Comparison of ENCODE assay signal across 30 mouse cellular contexts in genomic region chr3:123288856-123289570, GRCm38 (mm10). TPM values are rescaled to one million over a fixed set of nuclear protein-coding genes. Genes with fewer than 3 reads are reported as not detected.
DNase-seq lines count a peak whose midpoint lies in the region; ATAC-seq and TF ChIP-seq lines count a peak whose summit lies in the region.
"Had no signal": no experiment of that assay in that cellular context is flagged by ENCODE, and none has a peak within 500 bp of the region (broad histone marks: within the 10 kb centered on the region; RNA-seq: fewer than 3 reads in every experiment).

No protein-coding gene starts in this region.

- no peaks in the 10 kb centered on the region for H3K9me3 ChIP-seq in liver, embryonic 16.5 days (replicated peaks; ENCODE audit: control insufficient read depth, low read length)
- H3K9me3 ChIP-seq in liver, embryonic 11.5 days (ENCODE audit: control insufficient read depth, low read length), result no peaks in the 10 kb centered on the region
- H3K9me3 ChIP-seq in intestine, postnatal 0 days (ENCODE audit: control insufficient read depth), result no peaks in the 10 kb centered on the region
- H3K9me3 ChIP-seq: embryonic facial prominence, embryonic 13.5 days; forebrain, embryonic 10.5 days; heart, embryonic 13.5 days; limb, embryonic 12.5 days; neural tube, embryonic 12.5 days had no signal

- 43% methylated on average over 9 of the region's 9 CpGs for WGBS in liver, embryonic 16.5 days (ENCODE audit: insufficient replicate concordance)
- WGBS in liver, embryonic 11.5 days, result 56% methylated on average over 9 of the region's 9 CpGs
- 30% methylated on average over 9 of the region's 9 CpGs for WGBS in intestine, postnatal 0 days

- no peaks in the 10 kb centered on the region for H3K36me3 ChIP-seq in liver, embryonic 16.5 days (ENCODE audit: control insufficient read depth, insufficient read depth)
- H3K36me3 ChIP-seq in liver, embryonic 11.5 days (ENCODE audit: control insufficient read depth, insufficient read depth, low read length), result peaks cover 5% of the 10 kb centered on the region; the same call in 1 of the 2 replicates
- peaks cover 12% of the 10 kb centered on the region for H3K36me3 ChIP-seq in intestine, postnatal 0 days (ENCODE audit: control insufficient read depth, insufficient read depth)
- H3K36me3 ChIP-seq: neural tube, embryonic 12.5 days had no signal

- peak; percentile 53; the same call in 1 of the 2 replicates for ATAC-seq in liver, embryonic 16.5 days (ENCODE audit: low read depth)
- ATAC-seq in liver, embryonic 11.5 days (replicated peaks; ENCODE audit: low FRiP score), result no peak
- peak; percentile 63 for ATAC-seq in intestine, postnatal 0 days
- ATAC-seq: forebrain, embryonic 16.5 days; hindbrain, embryonic 16.5 days; midbrain, embryonic 16.5 days; Patski had no signal

- no peak overlapping the region for H3K27ac ChIP-seq in liver, embryonic 16.5 days (ENCODE audit: low read length)
- no peak overlapping the region for H3K27ac ChIP-seq in liver, embryonic 11.5 days (ENCODE audit: low read depth, low read length)
- 0 out of 2 replicates have a peak overlapping the region, but pooled peaks have one; percentile 31 for H3K27ac ChIP-seq in intestine, postnatal 0 days (ENCODE audit: low read depth, low read length)
- H3K27ac ChIP-seq: embryonic facial prominence, embryonic 13.5 days; forebrain, embryonic 10.5 days; heart, adult 2 months; heart, embryonic 13.5 days; hindbrain, embryonic 10.5 days; left cerebral cortex, adult 2 months; limb, embryonic 12.5 days; liver, embryonic 14.5 days; neural tube, embryonic 12.5 days had no signal

- no peaks in the 10 kb centered on the region for H3K4me1 ChIP-seq in liver, embryonic 16.5 days (ENCODE audit: control insufficient read depth, low read depth, low read length)
- H3K4me1 ChIP-seq in liver, embryonic 11.5 days (replicated peaks; ENCODE audit: control insufficient read depth, insufficient read depth, low read length), result no peaks in the 10 kb centered on the region
- H3K4me1 ChIP-seq in intestine, postnatal 0 days (replicated peaks; ENCODE audit: control insufficient read depth, insufficient read depth, low read length), result no peaks in the 10 kb centered on the region; the same call in 1 of the 2 replicates
- H3K4me1 ChIP-seq: neural tube, embryonic 12.5 days had no signal

- no peak overlapping the region for H3K4me2 ChIP-seq in liver, embryonic 16.5 days (ENCODE audit: low read depth, low read length)
- H3K4me2 ChIP-seq in liver, embryonic 11.5 days, result no peak overlapping the region
- no peak overlapping the region for H3K4me2 ChIP-seq in intestine, postnatal 0 days (replicated peaks; ENCODE audit: low read depth)
- H3K4me2 ChIP-seq: embryonic facial prominence, embryonic 13.5 days; heart, embryonic 13.5 days; limb, embryonic 12.5 days; midbrain, embryonic 11.5 days; neural tube, embryonic 12.5 days had no signal

- H3K9ac ChIP-seq in liver, embryonic 16.5 days (ENCODE audit: low read depth, low read length), result no peak overlapping the region
- no peak overlapping the region for H3K9ac ChIP-seq in liver, embryonic 11.5 days (ENCODE audit: low read depth, low read length)
- no peak overlapping the region for H3K9ac ChIP-seq in intestine, postnatal 0 days (ENCODE audit: low read depth, low read length)
- H3K9ac ChIP-seq: embryonic facial prominence, embryonic 13.5 days; heart, embryonic 13.5 days; limb, embryonic 12.5 days; liver, embryonic 14.5 days; neural tube, embryonic 12.5 days had no signal

- no peak overlapping the region for H3K4me3 ChIP-seq in liver, embryonic 16.5 days (ENCODE audit: low read depth, low read length)
- H3K4me3 ChIP-seq in liver, embryonic 11.5 days (ENCODE audit: low read depth, low read length), result no peak overlapping the region
- H3K4me3 ChIP-seq in intestine, postnatal 0 days (ENCODE audit: low read depth, low read length), result no peak overlapping the region
- H3K4me3 ChIP-seq: embryonic facial prominence, embryonic 13.5 days; forebrain, embryonic 10.5 days; heart, adult 2 months; heart, embryonic 13.5 days; hindbrain, embryonic 10.5 days; layer of hippocampus, adult 2 months; left cerebral cortex, adult 2 months; limb, embryonic 12.5 days; neural tube, embryonic 12.5 days had no signal

- H3K27me3 ChIP-seq in liver, embryonic 16.5 days (ENCODE audit: control insufficient read depth, insufficient read depth, low read depth, low read length), result no peaks in the 10 kb centered on the region
- H3K27me3 ChIP-seq in liver, embryonic 11.5 days (replicated peaks; ENCODE audit: control insufficient read depth, insufficient read depth, low read length), result no peaks in the 10 kb centered on the region
- no peaks in the 10 kb centered on the region for H3K27me3 ChIP-seq in intestine, postnatal 0 days (replicated peaks; ENCODE audit: control insufficient read depth, insufficient read depth, low read length)
- H3K27me3 ChIP-seq: embryonic facial prominence, embryonic 13.5 days; heart, embryonic 13.5 days; limb, embryonic 12.5 days; neural tube, embryonic 12.5 days; Patski had no signal

- TF ChIP-seq CTCF in intestine, postnatal 0 days (IDR thresholded peaks at IDR 0.05; ENCODE audit: low read depth), result no peak

- peak; percentile 8 for DNase-seq in kidney, adult 18-20 months
- no peak for DNase-seq in kidney, postnatal 4 days
- no peak for DNase-seq in liver, embryonic 11.5 days (ENCODE audit: low spot score)
- DNase-seq in testis, postnatal 14 days (ENCODE audit: low spot score), result no peak
- no peak for DNase-seq in cerebellum, adult 9-10 months
- DNase-seq: adrenal gland, postnatal 14 days; cerebellum, adult 11 months; cerebellum, adult 9-11 months; embryo, embryonic 11 days; heart, adult 2 months; heart, postnatal 10 days; lung, postnatal 36 days; right cerebral cortex, postnatal 4 days; thymus, postnatal 4 days had no signal

RNA-seq across cellular contexts. Expression of gene Sec24d, which starts 21.8 kb away (rescaled TPM):
- 22.6 and 25.1 TPM in 2 replicates for polyA plus RNA-seq in liver, embryonic 16.5 days (2015; fragmentation: Nextera tagmentation; extraction: Ambion mirVana)
- 32.5 and 36.1 TPM in 2 replicates for polyA plus RNA-seq in liver, embryonic 11.5 days (2014; fragmentation: Nextera tagmentation; extraction: Ambion mirVana)
- polyA plus RNA-seq in intestine, postnatal 0 days (2015; fragmentation: Nextera tagmentation; extraction: Ambion mirVana), result 210 and 211 TPM in 2 replicates

RNA-seq across cellular contexts. Expression of gene Synpo2, which starts 53.1 kb away (rescaled TPM):
- 0.14 and 0.48 TPM in 2 replicates for polyA plus RNA-seq in liver, embryonic 16.5 days (2015; fragmentation: Nextera tagmentation; extraction: Ambion mirVana)
- 1.9 and 2.4 TPM in 2 replicates for polyA plus RNA-seq in liver, embryonic 11.5 days (2014; fragmentation: Nextera tagmentation; extraction: Ambion mirVana)
- 23.9 and 25.3 TPM in 2 replicates for polyA plus RNA-seq in intestine, postnatal 0 days (2015; fragmentation: Nextera tagmentation; extraction: Ambion mirVana)
